Mouse (Mus musculus) midbrain, embryonic 10.5 days (tissue): Measurements from ENCODE around the gene Pxmp4. TPM values are rescaled to one million over a fixed set of nuclear protein-coding genes. Genes with fewer than 3 reads are reported as not detected.

Experiments
- DNase-seq: peaks from one replicate; pipeline ENCODE4 v3.0.0-alpha.2; 2017; ENCODE audit warnings: low spot score
- H3K27ac ChIP-seq: fragments of 300-500 bp; sonication (generic); replicated peaks from 2 replicates; pipeline ENCODE4 v1.5.1; 2016; ENCODE audit warnings: mild to moderate bottlenecking
- H3K27me3 ChIP-seq: fragments of 300-500 bp; sonication (generic); 2 replicates; pipeline ENCODE4 v1.6.1; 2016; ENCODE audit warnings: low read depth, mild to moderate bottlenecking; ENCODE audit not compliant: poor library complexity, severe bottlenecking
- H3K36me3 ChIP-seq: fragments of 300-500 bp; sonication (generic); 2 replicates; pipeline ENCODE4 v1.6.1; 2016; ENCODE audit warnings: mild to moderate bottlenecking, moderate library complexity
- H3K4me1 ChIP-seq: fragments of 300-500 bp; sonication (generic); 2 replicates; pipeline ENCODE4 v1.6.1; 2016
- H3K4me3 ChIP-seq: fragments of 300-500 bp; sonication (generic); 2 replicates; pipeline ENCODE4 v1.5.1; 2016; ENCODE audit warnings: mild to moderate bottlenecking, moderate library complexity
- H3K9me3 ChIP-seq: fragments of 300-500 bp; sonication (generic); replicated peaks from 2 replicates; pipeline ENCODE4 v1.6.1; 2016; ENCODE audit warnings: mild to moderate bottlenecking
- WGBS: fragments of 180-500 bp; shearing (Covaris S2); methylation state at CpG from one replicate; pipeline ENCODE4 v1.1.7; 2016; 5-methylcytosine and 5-hydroxymethylcytosine counted together
- polyA plus RNA-seq: library from polyadenylated mRNA; unstranded; fragments of >200 nt; fragmentation: Nextera tagmentation; extraction: Ambion mirVana; gene quantifications from 2 replicates; pipeline ENCODE4 v1.2.1, GENCODE M21; 2016

Pxmp4 gene
- polyA plus RNA-seq, 1 experiment from 2014 or later, result 13.9 TPM

- peak overlapping the region; percentile 71 for H3K4me3 ChIP-seq
- no peak overlapping the region for H3K27ac ChIP-seq
- no peaks in the 10 kb centered on the region for H3K9me3 ChIP-seq
- H3K36me3 ChIP-seq, result no peaks in the 10 kb centered on the region
- H3K27me3 ChIP-seq, result peaks cover 6% of the 10 kb centered on the region; the same call in 1 of the 2 replicates
- peaks cover 15% of the 10 kb centered on the region for H3K4me1 ChIP-seq
- WGBS, result 48% methylated on average over 7 of the region's 7 CpGs
- no peak for DNase-seq
These were observed 648 bp upstream of the Pxmp4 start for GRCm38 (mm10) chr2:154604156-154604555.

DNA sequence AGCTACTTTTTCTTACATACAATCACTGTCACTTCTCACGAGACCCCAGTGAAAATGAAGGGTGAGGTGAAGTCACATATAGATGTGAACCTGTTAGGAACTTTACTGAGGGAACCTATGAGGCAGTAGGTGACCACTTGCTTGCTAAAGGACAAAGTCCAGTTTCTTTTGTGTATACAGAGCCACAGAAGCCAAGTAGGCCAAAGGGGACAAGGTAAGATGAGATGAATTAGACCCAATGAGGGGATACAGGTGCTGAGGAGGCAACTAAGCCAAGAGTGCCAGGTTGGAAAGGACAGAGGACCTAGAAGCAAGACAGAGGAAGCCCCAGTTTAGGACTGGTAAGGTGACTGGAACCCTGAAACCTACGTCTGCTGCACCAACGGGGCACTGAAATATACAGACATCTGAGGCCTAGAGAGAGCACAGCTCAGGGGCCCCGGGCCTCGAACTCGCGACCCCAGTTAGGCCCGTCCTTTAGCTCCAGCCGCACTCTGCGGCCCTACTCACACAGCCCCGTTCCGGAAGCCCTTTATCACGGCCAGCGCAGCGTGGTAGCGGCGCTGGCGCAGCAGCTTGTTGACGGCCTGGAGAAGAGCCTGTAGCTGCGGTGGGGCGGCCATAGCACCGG lies 386 bp downstream of the Pxmp4 start:
- peaks cover 15% of the 10 kb centered on the region for H3K4me1 ChIP-seq
- DNase-seq, result no peak
- no peaks in the 10 kb centered on the region for H3K27me3 ChIP-seq
- 25% methylated on average over 22 of the region's 22 CpGs for WGBS
- peak overlapping the region; percentile 71 for H3K4me3 ChIP-seq
- no peaks in the 10 kb centered on the region for H3K9me3 ChIP-seq
- H3K27ac ChIP-seq, result peak overlapping the region; percentile 85
- no peaks in the 10 kb centered on the region for H3K36me3 ChIP-seq

DNA sequence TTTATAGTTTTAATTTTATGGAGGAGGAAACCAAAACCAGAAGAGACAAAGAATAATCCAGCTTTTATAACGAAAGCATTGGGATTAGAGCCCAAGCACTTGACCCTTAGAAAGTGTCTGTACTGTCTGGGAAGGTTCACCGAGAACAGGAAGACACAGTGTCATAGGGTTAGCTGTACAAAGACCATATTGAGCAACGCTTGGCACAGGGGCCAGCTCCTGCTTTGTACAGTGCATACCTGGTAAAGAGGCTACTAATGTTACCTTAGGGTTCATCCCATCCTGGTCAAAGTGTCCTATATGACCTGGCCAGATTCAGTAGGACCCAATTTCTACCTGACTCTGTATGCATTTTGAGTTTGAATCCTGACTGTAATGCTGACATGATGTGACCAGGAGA lies 2.2 kb downstream of the Pxmp4 start:
- WGBS, result 70% methylated on average over 3 of the region's 3 CpGs
- H3K9me3 ChIP-seq, result no peaks in the 10 kb centered on the region
- H3K36me3 ChIP-seq, result no peaks in the 10 kb centered on the region
- no peak overlapping the region for H3K27ac ChIP-seq
- no peaks in the 10 kb centered on the region for H3K27me3 ChIP-seq
- peaks cover 15% of the 10 kb centered on the region for H3K4me1 ChIP-seq
- DNase-seq, result no peak
- no peak overlapping the region for H3K4me3 ChIP-seq

DNA sequence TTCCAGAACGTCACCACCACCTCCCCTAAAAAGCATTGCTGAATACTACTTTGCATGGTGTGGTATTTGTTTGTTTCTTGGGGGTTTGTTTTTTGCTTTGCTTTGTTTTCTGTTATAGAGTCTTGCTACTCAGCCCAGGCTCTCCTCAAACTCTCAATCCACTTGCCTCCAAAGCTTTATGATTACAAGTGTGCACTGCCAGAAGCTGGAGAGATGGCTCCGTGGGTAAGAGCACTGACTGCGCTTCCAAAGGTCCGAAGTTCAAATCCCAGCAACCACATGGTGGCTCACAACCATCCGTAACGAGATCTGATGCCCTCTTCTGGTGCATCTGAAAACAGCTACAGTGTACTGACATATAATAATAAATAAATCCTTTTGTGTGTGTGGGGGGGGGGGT lies 2.9 kb downstream of the Pxmp4 start:
- DNase-seq, result no peak
- no peaks in the 10 kb centered on the region for H3K36me3 ChIP-seq
- no peak overlapping the region for H3K4me3 ChIP-seq
- peaks cover 15% of the 10 kb centered on the region for H3K4me1 ChIP-seq
- H3K9me3 ChIP-seq, result no peaks in the 10 kb centered on the region
- no peaks in the 10 kb centered on the region for H3K27me3 ChIP-seq
- no peak overlapping the region for H3K27ac ChIP-seq
- 67% methylated on average over 6 of the region's 6 CpGs for WGBS

DNA sequence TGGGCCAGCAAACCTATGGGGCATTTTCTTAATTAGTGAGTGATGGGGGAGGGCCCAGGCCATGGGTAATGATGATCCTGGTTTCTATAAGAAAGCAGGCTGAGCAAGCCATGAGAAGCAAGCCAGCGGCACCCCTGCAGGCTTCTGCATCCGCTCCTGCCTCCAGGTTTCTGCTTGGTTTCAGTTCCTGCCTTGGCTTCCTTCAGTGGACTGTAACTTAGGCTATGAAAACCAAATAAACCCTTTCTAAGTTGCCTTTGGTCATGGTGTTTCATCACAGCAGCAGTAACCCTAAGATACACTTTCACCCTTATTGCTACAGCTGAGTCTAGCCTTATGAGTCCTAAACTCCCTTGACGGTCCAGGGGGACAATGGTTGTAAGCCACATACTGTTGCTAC lies 6.1 kb downstream of the Pxmp4 start:
- no peak for DNase-seq
- Histone ChIP-seq H3K36me3 (0 out of 2 replicates have a peak, but pooled peaks cover 9% of the 10 kb centered on the region), H3K4me1 (no peaks in the 10 kb centered on the region), H3K4me3 (no peak overlapping the region), H3K9me3 (no peaks in the 10 kb centered on the region), H3K27ac (no peak overlapping the region), H3K27me3 (no peaks in the 10 kb centered on the region)
- WGBS, result 89% methylated on average over 3 of the region's 3 CpGs

DNA sequence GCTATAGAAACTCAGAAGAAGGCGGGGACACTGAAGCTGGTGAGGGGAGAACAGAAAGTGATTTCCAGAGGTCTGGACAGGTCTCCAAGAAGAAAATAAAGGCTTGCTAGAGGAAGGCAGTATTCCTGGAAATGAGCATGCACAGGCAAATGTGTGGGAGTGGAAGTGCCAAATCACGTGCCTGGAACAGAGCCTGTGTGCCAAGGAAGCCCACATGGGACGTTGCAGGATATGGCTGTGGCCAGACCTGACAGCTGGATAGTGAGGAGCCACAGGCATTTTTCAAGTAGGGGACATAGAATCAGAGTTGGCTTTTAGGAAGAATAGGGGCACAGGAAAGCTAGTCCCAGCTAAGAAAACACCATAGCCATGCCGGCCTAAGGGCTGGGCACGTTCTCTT lies 7.7 kb downstream of the Pxmp4 start:
- WGBS, result 85% methylated on average over 5 of the region's 5 CpGs
- Histone ChIP-seq H3K4me3 (no peak overlapping the region), H3K9me3 (no peaks in the 10 kb centered on the region), H3K27ac (no peak overlapping the region), H3K4me1 (no peaks in the 10 kb centered on the region), H3K27me3 (no peaks in the 10 kb centered on the region), H3K36me3 (0 out of 2 replicates have a peak, but pooled peaks cover 9% of the 10 kb centered on the region)
- no peak for DNase-seq

- Histone ChIP-seq H3K36me3 (0 out of 2 replicates have a peak, but pooled peaks cover 9% of the 10 kb centered on the region), H3K4me1 (no peaks in the 10 kb centered on the region), H3K4me3 (no peak overlapping the region), H3K27ac (no peak overlapping the region), H3K9me3 (no peaks in the 10 kb centered on the region), H3K27me3 (no peaks in the 10 kb centered on the region)
- WGBS, result 64% methylated on average over 3 of the region's 3 CpGs
- no peak for DNase-seq
These were observed 10.5 kb downstream of the Pxmp4 start for GRCm38 (mm10) chr2:154593025-154593424.

DNA sequence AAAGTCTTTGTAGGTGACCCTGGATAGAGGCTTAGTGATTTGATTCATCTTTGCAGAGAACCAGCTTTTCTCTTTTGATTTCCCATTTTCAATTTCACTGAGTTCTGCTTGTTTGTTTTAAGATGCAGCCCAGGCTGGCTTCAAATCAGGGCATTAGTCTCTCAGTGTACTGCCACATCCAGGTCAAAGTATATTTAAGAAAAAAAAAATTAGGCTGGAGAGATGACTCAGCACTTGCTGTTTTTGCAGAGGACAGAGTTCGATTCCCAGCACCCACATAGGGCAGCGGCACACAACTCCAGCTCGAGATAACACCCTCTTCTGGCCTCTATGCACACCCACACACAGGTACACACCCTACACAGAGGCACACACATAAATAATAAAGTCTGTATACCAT lies 12.3 kb downstream of the Pxmp4 start:
- Histone ChIP-seq H3K4me3 (no peak overlapping the region), H3K27ac (no peak overlapping the region), H3K27me3 (no peaks in the 10 kb centered on the region), H3K36me3 (peaks cover 13% of the 10 kb centered on the region; the same call in 1 of the 2 replicates), H3K9me3 (no peaks in the 10 kb centered on the region; the same call in 1 of the 2 replicates), H3K4me1 (no peaks in the 10 kb centered on the region)
- WGBS, result 84% methylated on average over 3 of the region's 3 CpGs
- DNase-seq, result no peak

DNA sequence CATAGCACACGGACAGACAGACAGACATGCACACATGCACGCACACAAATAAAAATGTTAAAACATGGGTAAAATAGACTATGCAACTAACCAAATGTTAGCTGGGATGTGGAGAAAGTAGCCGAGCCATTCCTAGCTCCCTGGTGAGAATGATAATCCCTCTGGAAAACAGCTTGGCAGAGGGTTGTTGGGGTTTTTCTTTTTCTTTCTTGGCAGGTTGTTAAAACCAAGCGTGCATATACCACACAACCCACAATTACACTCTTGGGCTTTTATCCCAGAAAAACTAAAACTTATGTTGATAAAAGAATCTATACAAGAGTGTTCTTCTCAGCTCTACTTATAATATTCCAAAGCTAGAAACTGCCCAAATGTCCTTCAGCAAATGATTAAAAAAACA lies 14.5 kb downstream of the Pxmp4 start:
- DNase-seq, result no peak
- Histone ChIP-seq H3K9me3 (no peaks in the 10 kb centered on the region; the same call in 1 of the 2 replicates), H3K27me3 (no peaks in the 10 kb centered on the region), H3K27ac (no peak overlapping the region), H3K4me1 (peaks cover 11% of the 10 kb centered on the region; the same call in 1 of the 2 replicates), H3K4me3 (no peak overlapping the region), H3K36me3 (peaks cover 13% of the 10 kb centered on the region; the same call in 1 of the 2 replicates)
- 77% methylated on average over 4 of the region's 4 CpGs for WGBS

GRCm38 (mm10) chr2:154586405-154586804 lies 17.1 kb downstream of the Pxmp4 start:
- Histone ChIP-seq H3K36me3 (peaks cover 4% of the 10 kb centered on the region; the same call in 1 of the 2 replicates), H3K4me1 (peaks cover 11% of the 10 kb centered on the region; the same call in 1 of the 2 replicates), H3K4me3 (no peak overlapping the region), H3K9me3 (no peaks in the 10 kb centered on the region; the same call in 1 of the 2 replicates), H3K27me3 (no peaks in the 10 kb centered on the region), H3K27ac (no peak overlapping the region)
- 75% methylated on average over 5 of the region's 5 CpGs for WGBS
- peak; percentile 32 for DNase-seq

GRCm38 (mm10) chr2:154584931-154585601 lies 18.4 kb downstream of the Pxmp4 start:
- Histone ChIP-seq H3K4me1 (peaks cover 15% of the 10 kb centered on the region; the same call in 1 of the 2 replicates), H3K36me3 (peaks cover 4% of the 10 kb centered on the region; the same call in 1 of the 2 replicates), H3K9me3 (no peaks in the 10 kb centered on the region; the same call in 1 of the 2 replicates), H3K27ac (no peak overlapping the region; the same call in 1 of the 2 replicates), H3K27me3 (no peaks in the 10 kb centered on the region), H3K4me3 (no peak overlapping the region)
- no peak for DNase-seq
- WGBS, result 74% methylated on average over 17 of the region's 17 CpGs

DNA sequence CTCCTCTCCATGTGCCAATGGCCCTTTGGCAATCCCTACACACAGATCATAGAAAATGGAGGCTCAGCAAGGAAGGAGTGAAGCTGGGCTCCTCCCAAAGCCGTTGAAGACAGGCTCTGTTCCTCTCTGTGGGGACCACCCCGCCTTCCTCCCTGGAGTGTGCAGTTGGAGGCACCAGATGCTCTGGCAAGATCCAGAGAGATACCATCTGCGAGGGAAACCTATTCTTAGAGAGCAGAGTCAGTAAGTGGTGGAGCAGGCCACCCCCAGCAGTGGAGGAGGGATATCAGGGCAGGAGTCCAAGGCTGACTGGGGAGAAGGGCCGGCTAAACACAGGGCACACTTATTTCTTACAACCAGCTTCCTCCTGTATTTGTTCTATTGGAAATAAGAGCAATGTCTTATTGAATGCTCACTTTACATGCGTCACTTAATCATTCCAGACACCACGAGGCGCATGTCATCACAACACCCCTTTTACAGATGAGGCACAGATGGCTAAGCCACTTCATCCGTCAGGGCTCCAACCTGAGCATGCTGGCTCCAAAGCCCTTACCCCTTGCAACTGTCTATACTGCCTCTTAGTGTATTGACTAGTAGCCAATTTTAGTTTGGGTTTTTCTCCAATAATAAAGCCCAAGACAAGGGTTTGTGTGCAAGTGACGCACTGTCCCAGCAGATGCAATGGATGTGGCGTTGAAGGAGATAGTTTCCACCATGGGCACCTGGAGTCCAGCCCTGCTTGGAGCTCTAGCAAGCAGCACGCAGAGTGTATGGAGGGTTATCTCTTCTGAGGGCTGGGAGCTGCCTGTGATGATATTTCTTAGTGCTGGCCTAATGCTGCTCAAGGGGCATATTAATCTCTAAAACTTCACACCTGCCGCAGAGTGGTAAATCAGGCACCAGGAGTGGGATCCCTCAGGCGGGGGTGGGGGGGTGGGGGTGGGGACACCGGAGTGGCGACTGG lies 19.3 kb downstream of the Pxmp4 start:
- Histone ChIP-seq H3K4me3 (no peak overlapping the region), H3K27ac (no peak overlapping the region; the same call in 1 of the 2 replicates), H3K27me3 (no peaks in the 10 kb centered on the region), H3K9me3 (no peaks in the 10 kb centered on the region; the same call in 1 of the 2 replicates), H3K36me3 (peaks cover 4% of the 10 kb centered on the region; the same call in 1 of the 2 replicates), H3K4me1 (peaks cover 15% of the 10 kb centered on the region; the same call in 1 of the 2 replicates)
- WGBS, result 74% methylated on average over 15 of the region's 15 CpGs
- no peak for DNase-seq
